ENCODE assay signal across 8 mouse cellular contexts in genomic region chr5:128439828-128440227, GRCm38 (mm10). TPM values are rescaled to one million over a fixed set of nuclear protein-coding genes. Genes with fewer than 3 reads are reported as not detected.
DNase-seq lines count a peak whose midpoint lies in the region; ATAC-seq and TF ChIP-seq lines count a peak whose summit lies in the region.
"Had no signal": no experiment of that assay in that cellular context is flagged by ENCODE, and none has a peak within 500 bp of the region (broad histone marks: within the 10 kb centered on the region; RNA-seq: fewer than 3 reads in every experiment).

No protein-coding gene starts in this region.

- H3K36me3 ChIP-seq in hindbrain, embryonic 15.5 days = no peaks in the 10 kb centered on the region
- no peaks in the 10 kb centered on the region for H3K36me3 ChIP-seq in midbrain, embryonic 13.5 days
- no peaks in the 10 kb centered on the region for H3K36me3 ChIP-seq in stomach, postnatal 0 days (ENCODE audit: control insufficient read depth, insufficient read depth, low read length)
- H3K36me3 ChIP-seq: embryonic facial prominence, embryonic 13.5 days had no signal

- no peak overlapping the region for H3K4me3 ChIP-seq in hindbrain, embryonic 15.5 days
- no peak overlapping the region for H3K4me3 ChIP-seq in midbrain, embryonic 13.5 days (replicated peaks)
- no peak overlapping the region for H3K4me3 ChIP-seq in stomach, postnatal 0 days (ENCODE audit: low read depth, low read length)
- H3K4me3 ChIP-seq: embryonic facial prominence, embryonic 13.5 days had no signal

- peak; percentile 72 for DNase-seq in ES-CJ7 (ENCODE audit: low read depth, low spot score)
- DNase-seq in R1 (ENCODE audit: low read depth, low spot score) = peak; percentile 74
- DNase-seq in embryo, embryonic 11 days = peak; percentile 75
- DNase-seq in left cerebral cortex, adult 9 months (ENCODE audit: low spot score in 2 of 2) = peak; percentile 22 to 82
- DNase-seq in stomach, postnatal 0 days (ENCODE audit: low spot score) = peak; percentile 62

- H3K9ac ChIP-seq in hindbrain, embryonic 15.5 days = no peak overlapping the region
- no peak overlapping the region for H3K9ac ChIP-seq in midbrain, embryonic 13.5 days (replicated peaks)
- no peak overlapping the region for H3K9ac ChIP-seq in stomach, postnatal 0 days (ENCODE audit: low read length)
- H3K9ac ChIP-seq: embryonic facial prominence, embryonic 13.5 days had no signal

- under 1% methylated on average over 5 of the region's 5 CpGs for WGBS in hindbrain, embryonic 15.5 days
- under 1% methylated on average over 5 of the region's 5 CpGs for WGBS in midbrain, embryonic 13.5 days
- WGBS in stomach, postnatal 0 days = 3% methylated on average over 5 of the region's 5 CpGs

- H3K9me3 ChIP-seq in hindbrain, embryonic 15.5 days = no peaks in the 10 kb centered on the region
- H3K9me3 ChIP-seq in midbrain, embryonic 13.5 days = no peaks in the 10 kb centered on the region
- no peaks in the 10 kb centered on the region for H3K9me3 ChIP-seq in stomach, postnatal 0 days (ENCODE audit: control insufficient read depth, low read length)
- H3K9me3 ChIP-seq: embryonic facial prominence, embryonic 13.5 days had no signal

- TF ChIP-seq CTCF in stomach, postnatal 0 days (IDR thresholded peaks at IDR 0.05; ENCODE audit: low read depth) = peak; percentile 90

- H3K4me1 ChIP-seq in hindbrain, embryonic 15.5 days (replicated peaks) = peaks cover 21% of the 10 kb centered on the region
- H3K4me1 ChIP-seq in midbrain, embryonic 13.5 days (replicated peaks) = peaks cover 20% of the 10 kb centered on the region
- H3K4me1 ChIP-seq in stomach, postnatal 0 days (replicated peaks; ENCODE audit: control insufficient read depth, insufficient read depth) = no peaks in the 10 kb centered on the region

- H3K27ac ChIP-seq in hindbrain, embryonic 15.5 days (replicated peaks) = no peak overlapping the region
- H3K27ac ChIP-seq in midbrain, embryonic 13.5 days = no peak overlapping the region
- no peak overlapping the region for H3K27ac ChIP-seq in stomach, postnatal 0 days (replicated peaks)
- H3K27ac ChIP-seq: embryonic facial prominence, embryonic 13.5 days had no signal

- ATAC-seq in hindbrain, embryonic 15.5 days (ENCODE audit: low FRiP score, low read depth) = peak; percentile 42; the same call in 1 of the 2 replicates
- ATAC-seq in midbrain, embryonic 13.5 days = peak; percentile 85
- no peak for ATAC-seq in stomach, postnatal 0 days (ENCODE audit: low FRiP score, low TSS enrichment)

- H3K4me2 ChIP-seq in hindbrain, embryonic 15.5 days = no peak overlapping the region
- H3K4me2 ChIP-seq in midbrain, embryonic 13.5 days (replicated peaks) = no peak overlapping the region
- no peak overlapping the region for H3K4me2 ChIP-seq in stomach, postnatal 0 days (replicated peaks; ENCODE audit: low read depth)
- H3K4me2 ChIP-seq: embryonic facial prominence, embryonic 13.5 days had no signal

- H3K27me3 ChIP-seq in hindbrain, embryonic 15.5 days = peaks cover 31% of the 10 kb centered on the region
- H3K27me3 ChIP-seq in midbrain, embryonic 13.5 days = peaks cover 68% of the 10 kb centered on the region
- no peaks in the 10 kb centered on the region; the same call in 1 of the 2 replicates for H3K27me3 ChIP-seq in stomach, postnatal 0 days (ENCODE audit: control insufficient read depth, insufficient read depth, low read length)

- TF ChIP-seq EP300 in stomach, postnatal 0 days (optimal IDR thresholded peaks at IDR 0.05) = no peak

RNA-seq across cellular contexts. Expression of gene Tmem132d, which starts 7.0 kb away (rescaled TPM):
- 4.5 and 6.3 TPM in 2 replicates for polyA plus RNA-seq in hindbrain, embryonic 15.5 days (2015; fragmentation: Nextera tagmentation; extraction: Ambion mirVana)
- polyA plus RNA-seq in midbrain, embryonic 13.5 days (2015; fragmentation: Nextera tagmentation; extraction: Ambion mirVana) = 1.2 and 1.3 TPM in 2 replicates
- 0.16 and 0.23 TPM in 2 replicates for polyA plus RNA-seq in stomach, postnatal 0 days (2015; fragmentation: Nextera tagmentation; extraction: Ambion mirVana)
